Mouse (Mus musculus) liver, adult 2 months (tissue): ENCODE data around the gene Serpinb6c.

Source experiments
- CTCF ChIP-seq: fragments of 200-500 bp; IDR thresholded peaks from 2 replicates; pipeline ENCODE4 v1.5.1; 2011; ENCODE audit warnings: low read depth, low read length, control low read depth
- POLR2A ChIP-seq: fragments of 200-500 bp; IDR thresholded peaks from 2 replicates; pipeline ENCODE4 v1.6.1; 2011; ENCODE audit warnings: low read length, control low read depth; ENCODE audit not compliant: insufficient read depth; ENCODE audit errors: extremely low read depth

GRCm38 (mm10) chr13:33935465-33936181 is 30.1 kb upstream of the Serpinb6c start:
- no peak for TF ChIP-seq POLR2A
- no peak for TF ChIP-seq CTCF
